Comparison of ENCODE assay signal across 18 mouse cellular contexts in genomic region chr16:90217926-90218325, GRCm38 (mm10). TPM values are rescaled to one million over a fixed set of nuclear protein-coding genes. Genes with fewer than 3 reads are reported as not detected.
DNase-seq lines count a peak whose midpoint lies in the region; ATAC-seq and TF ChIP-seq lines count a peak whose summit lies in the region.
"Had no signal": no experiment of that assay in that cellular context is flagged by ENCODE, and none has a peak within 500 bp of the region (broad histone marks: within the 10 kb centered on the region; RNA-seq: fewer than 3 reads in every experiment).

No protein-coding gene starts in this region.

- no peak overlapping the region for H3K4me3 ChIP-seq in intestine, embryonic 16.5 days (ENCODE audit: low read length)
- no peak overlapping the region for H3K4me3 ChIP-seq in intestine, postnatal 0 days (ENCODE audit: low read depth, low read length)
- peak overlapping the region; percentile 17 for H3K4me3 ChIP-seq in E14TG2a.4 (replicated peaks; ENCODE audit: low read length)
- H3K4me3 ChIP-seq in liver, adult 2 months (ENCODE audit: insufficient read depth, low read depth, low read length), result no peak overlapping the region
- no peak overlapping the region for H3K4me3 ChIP-seq in lung, postnatal 0 days (ENCODE audit: low read depth, low read length)
- H3K4me3 ChIP-seq: forebrain, embryonic 13.5 days; neural tube, embryonic 12.5 days had no signal

- H3K27me3 ChIP-seq in intestine, embryonic 16.5 days (replicated peaks; ENCODE audit: control insufficient read depth, insufficient read depth, low read length), result no peaks in the 10 kb centered on the region
- H3K27me3 ChIP-seq in intestine, postnatal 0 days (replicated peaks; ENCODE audit: control insufficient read depth, insufficient read depth, low read length), result no peaks in the 10 kb centered on the region
- no peaks in the 10 kb centered on the region for H3K27me3 ChIP-seq in E14TG2a.4 (ENCODE audit: insufficient read depth, low read length)
- no peaks in the 10 kb centered on the region for H3K27me3 ChIP-seq in liver, adult 2 months (ENCODE audit: control insufficient read depth, insufficient read depth, low read length)
- H3K27me3 ChIP-seq in lung, postnatal 0 days (replicated peaks; ENCODE audit: insufficient read depth, low read length), result no peaks in the 10 kb centered on the region
- H3K27me3 ChIP-seq: forebrain, embryonic 13.5 days; neural tube, embryonic 12.5 days had no signal

- no peak for TF ChIP-seq CTCF in intestine, postnatal 0 days (IDR thresholded peaks at IDR 0.05; ENCODE audit: low read depth)
- no peak for TF ChIP-seq CTCF in E14TG2a.4 (conservative IDR thresholded peaks at IDR 0.05; ENCODE audit: low read length)
- TF ChIP-seq CTCF in liver, adult 2 months (IDR thresholded peaks at IDR 0.05; ENCODE audit: low read depth, low read length), result no peak
- no peak for TF ChIP-seq CTCF in lung, postnatal 0 days (IDR thresholded peaks at IDR 0.05)

- H3K36me3 ChIP-seq in intestine, embryonic 16.5 days (ENCODE audit: control insufficient read depth, insufficient read depth, low read length), result no peaks in the 10 kb centered on the region
- no peaks in the 10 kb centered on the region for H3K36me3 ChIP-seq in intestine, postnatal 0 days (ENCODE audit: control insufficient read depth, insufficient read depth)
- peaks cover 13% of the 10 kb centered on the region for H3K36me3 ChIP-seq in E14TG2a.4 (ENCODE audit: insufficient read depth, low read length)
- H3K36me3 ChIP-seq in liver, adult 2 months (ENCODE audit: control insufficient read depth, insufficient read depth, low read length), result peaks cover 3% of the 10 kb centered on the region
- H3K36me3 ChIP-seq in lung, postnatal 0 days (ENCODE audit: insufficient read depth, low read length), result no peaks in the 10 kb centered on the region
- H3K36me3 ChIP-seq: neural tube, embryonic 12.5 days had no signal

- H3K9me3 ChIP-seq in intestine, embryonic 16.5 days (ENCODE audit: control insufficient read depth, low read length), result no peaks in the 10 kb centered on the region
- H3K9me3 ChIP-seq in intestine, postnatal 0 days (ENCODE audit: control insufficient read depth), result no peaks in the 10 kb centered on the region
- no peaks in the 10 kb centered on the region for H3K9me3 ChIP-seq in E14TG2a.4 (ENCODE audit: low read length)
- H3K9me3 ChIP-seq in lung, postnatal 0 days (ENCODE audit: low read length), result no peaks in the 10 kb centered on the region
- H3K9me3 ChIP-seq: forebrain, embryonic 13.5 days; neural tube, embryonic 12.5 days had no signal

- WGBS in intestine, embryonic 16.5 days, result 57% methylated on average over 4 of the region's 4 CpGs
- 43% methylated on average over 4 of the region's 4 CpGs for WGBS in intestine, postnatal 0 days
- 56% methylated on average over 4 of the region's 4 CpGs for WGBS in liver, adult 2 months
- 61% methylated on average over 4 of the region's 4 CpGs for WGBS in lung, postnatal 0 days

- H3K4me1 ChIP-seq in intestine, embryonic 16.5 days (ENCODE audit: control insufficient read depth, insufficient read depth, low read length), result peaks cover 10% of the 10 kb centered on the region
- H3K4me1 ChIP-seq in intestine, postnatal 0 days (replicated peaks; ENCODE audit: control insufficient read depth, insufficient read depth, low read length), result peaks cover 9% of the 10 kb centered on the region
- H3K4me1 ChIP-seq in E14TG2a.4 (replicated peaks; ENCODE audit: low read depth, low read length), result peaks cover 55% of the 10 kb centered on the region
- H3K4me1 ChIP-seq in liver, adult 2 months (ENCODE audit: control insufficient read depth, insufficient read depth, low read length), result peaks cover 14% of the 10 kb centered on the region
- peaks cover 5% of the 10 kb centered on the region; the same call in 1 of the 2 replicates for H3K4me1 ChIP-seq in lung, postnatal 0 days (ENCODE audit: insufficient read depth, low read depth, low read length)

- peaks cover 7% of the 10 kb centered on the region; the same call in 1 of the 2 replicates for H3K79me2 ChIP-seq in liver, adult 2 months (ENCODE audit: control insufficient read depth, insufficient read depth, low read length)

- DNase-seq in liver, adult 2 months (ENCODE audit: extremely low read depth, low read depth, low spot score), result no peak
- DNase-seq in lung, postnatal 0 days (ENCODE audit: low spot score), result peak; percentile 57
- DNase-seq in layer of hippocampus, adult 11-12 months (ENCODE audit: low spot score), result no peak
- DNase-seq in ovary, adult 18-20 months (ENCODE audit: low spot score), result no peak
- DNase-seq in cerebellum, adult 18-20 months, result no peak
- DNase-seq: adrenal gland, postnatal 14 days; B cell, adult 2 months; cerebellum, adult 8-10 months; embryo, embryonic 11 days; heart, postnatal 10 days; layer of hippocampus, postnatal 36 days; thymus, postnatal 25 days had no signal

- no peak for TF ChIP-seq EP300 in lung, postnatal 0 days (IDR thresholded peaks at IDR 0.05)

- no peak overlapping the region for H3K27ac ChIP-seq in intestine, embryonic 16.5 days (ENCODE audit: low read length)
- H3K27ac ChIP-seq in intestine, postnatal 0 days (ENCODE audit: low read depth, low read length), result no peak overlapping the region
- peak overlapping the region; percentile 77 for H3K27ac ChIP-seq in liver, adult 2 months (replicated peaks; ENCODE audit: insufficient read depth, low read depth, low read length)
- H3K27ac ChIP-seq in lung, postnatal 0 days (ENCODE audit: low read length), result peak overlapping the region; percentile 52; the same call in 1 of the 2 replicates
- H3K27ac ChIP-seq: forebrain, embryonic 13.5 days; neural tube, embryonic 12.5 days had no signal

- TF ChIP-seq POLR2A in liver, adult 2 months (IDR thresholded peaks at IDR 0.05; ENCODE audit: extremely low read depth, insufficient read depth, low read length), result no peak

- ATAC-seq in intestine, embryonic 16.5 days, result 0 out of 2 replicates have a peak, but pooled peaks have one; percentile 15
- no peak for ATAC-seq in intestine, postnatal 0 days
- peak; percentile 22 for ATAC-seq in lung, postnatal 0 days
- ATAC-seq: forebrain, embryonic 13.5 days; hindbrain, embryonic 16.5 days had no signal

- H3K9ac ChIP-seq in intestine, embryonic 16.5 days (ENCODE audit: low read depth, low read length), result no peak overlapping the region
- H3K9ac ChIP-seq in intestine, postnatal 0 days (ENCODE audit: low read depth, low read length), result no peak overlapping the region
- H3K9ac ChIP-seq in liver, adult 2 months (ENCODE audit: low read depth, low read length), result 0 out of 2 replicates have a peak overlapping the region, but pooled peaks have one; percentile 0
- H3K9ac ChIP-seq in lung, postnatal 0 days (replicated peaks; ENCODE audit: low read depth), result no peak overlapping the region
- H3K9ac ChIP-seq: forebrain, embryonic 13.5 days; neural tube, embryonic 12.5 days had no signal

- no peak overlapping the region for H3K4me2 ChIP-seq in intestine, embryonic 16.5 days (ENCODE audit: low read depth, low read length)
- no peak overlapping the region for H3K4me2 ChIP-seq in intestine, postnatal 0 days (replicated peaks; ENCODE audit: low read depth)
- no peak overlapping the region for H3K4me2 ChIP-seq in lung, postnatal 0 days (replicated peaks; ENCODE audit: low read depth, low read length)
- H3K4me2 ChIP-seq: forebrain, embryonic 13.5 days; neural tube, embryonic 12.5 days had no signal

RNA-seq across cellular contexts. Expression of gene Sod1, which starts 2.6 kb away (rescaled TPM):
- polyA plus RNA-seq in intestine, embryonic 16.5 days (2015; fragmentation: Nextera tagmentation; extraction: Ambion mirVana), result 1,142 and 1,262 TPM in 2 replicates
- 1,874 and 1,904 TPM in 2 replicates for polyA plus RNA-seq in intestine, postnatal 0 days (2015; fragmentation: Nextera tagmentation; extraction: Ambion mirVana)
- total RNA-seq in liver, adult 2 months (2014; rRNA removed), result 1,217 and 1,360 TPM in 2 replicates
- polyA plus RNA-seq in liver, adult 2 months (2012; rRNA removed), result 1,719 and 1,927 TPM in 2 replicates
- 1,664 and 1,843 TPM in 2 replicates for polyA plus RNA-seq in lung, postnatal 0 days (2015; fragmentation: Nextera tagmentation; extraction: Ambion mirVana)

Comparison
In these comparisons a context has a peak if more than half of its experiments do, and no peak if none do; other contexts are left out.
1. H3K27ac ChIP-seq: peak in liver, adult 2 months (single experiment) and lung, postnatal 0 days (single experiment); none in intestine, embryonic 16.5 days (single experiment) and intestine, postnatal 0 days (single experiment).